Mouse (Mus musculus): ENCODE measurements around the gene Cpa5. TPM values are rescaled to one million over a fixed set of nuclear protein-coding genes. Genes with fewer than 3 reads are reported as not detected.
A peak's percentile ranks its signal among the peaks of the same experiment; 100 is the strongest.

Cpa5 gene
- polyA plus RNA-seq, 1 experiment: not detected

DNA sequence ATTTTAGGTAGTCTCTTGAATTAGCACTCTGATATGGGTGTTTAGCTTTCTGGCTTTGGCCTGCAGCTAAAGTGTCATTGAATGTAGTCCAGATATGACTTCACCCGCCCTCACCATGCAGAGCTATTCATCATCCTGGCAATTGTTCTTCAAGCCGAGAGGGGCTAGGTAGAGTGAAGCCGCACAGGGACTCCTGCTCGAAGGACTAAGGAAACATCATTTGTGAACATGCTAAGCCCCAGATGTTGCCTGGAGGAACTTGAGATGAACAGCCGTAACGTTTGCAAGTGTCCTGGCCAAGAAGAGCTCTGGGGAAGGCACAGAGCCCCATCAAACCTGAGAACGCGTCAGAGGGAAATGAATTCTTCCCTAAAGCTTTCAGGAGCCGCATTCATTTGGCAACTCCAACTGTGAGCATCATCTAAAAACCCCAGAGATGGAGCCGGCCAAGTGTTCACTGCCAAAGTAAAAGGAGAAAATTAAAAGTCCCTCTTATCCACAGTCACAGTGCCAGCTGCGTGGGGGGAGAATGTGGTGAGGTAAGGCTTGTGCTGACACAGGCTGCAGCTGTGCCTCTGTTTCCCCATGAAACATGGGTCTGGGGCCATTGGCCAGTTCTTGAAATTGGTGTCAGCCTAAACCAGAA lies 39.0 kb downstream of the Cpa5 start:
- no peak overlapping the region for H3K27ac ChIP-seq (ENCODE audit: insufficient read depth, low read depth, low read length)
- WGBS: 57% methylated on average over 11 of the region's 11 CpGs
- H3K4me1 ChIP-seq (ENCODE audit: control insufficient read depth, insufficient read depth, low read length): peaks cover 2% of the 10 kb centered on the region
- no peak for TF ChIP-seq CTCF (IDR thresholded peaks at IDR 0.05; ENCODE audit: insufficient read depth, low read depth, low read length)
- no peak for TF ChIP-seq POLR2A (IDR thresholded peaks at IDR 0.05; ENCODE audit: insufficient read depth, low read depth, low read length)
- H3K4me3 ChIP-seq (ENCODE audit: insufficient read depth, low read depth, low read length): no peak overlapping the region

- no peak overlapping the region for H3K27ac ChIP-seq (ENCODE audit: insufficient read depth, low read depth, low read length)
- peaks cover 9% of the 10 kb centered on the region for H3K4me1 ChIP-seq (ENCODE audit: control insufficient read depth, insufficient read depth, low read length)
Measured at GRCm38 (mm10) chr6:30652425-30653188, 41.8 kb downstream of the Cpa5 start.

DNA sequence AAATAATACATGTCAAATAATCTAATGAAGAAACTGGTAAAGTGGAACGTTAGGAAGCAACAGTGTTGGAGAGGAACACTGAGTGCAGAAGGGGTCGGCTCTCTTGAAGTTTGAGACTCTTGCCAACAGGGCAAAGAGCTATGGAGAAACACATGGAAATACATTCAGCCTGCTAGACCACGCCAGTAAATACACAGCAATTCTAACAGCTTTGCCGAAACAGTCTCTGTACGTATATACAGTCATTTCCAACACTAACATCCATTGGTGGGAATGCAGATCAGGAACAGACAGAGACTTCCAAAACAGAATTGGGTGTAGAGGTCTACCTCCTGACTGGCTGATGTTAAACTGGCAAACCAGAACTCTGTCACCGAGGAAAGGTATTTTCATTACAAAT lies 42.7 kb downstream of the Cpa5 start:
- 78% methylated on average over 6 of the region's 6 CpGs for WGBS
- TF ChIP-seq CTCF (IDR thresholded peaks at IDR 0.05; ENCODE audit: insufficient read depth, low read depth, low read length): no peak
- no peak for TF ChIP-seq POLR2A (IDR thresholded peaks at IDR 0.05; ENCODE audit: insufficient read depth, low read depth, low read length)
- Histone ChIP-seq H3K4me3 (ENCODE audit: insufficient read depth, low read depth, low read length) (no peak overlapping the region), H3K27ac (ENCODE audit: insufficient read depth, low read depth, low read length) (no peak overlapping the region), H3K4me1 (ENCODE audit: control insufficient read depth, insufficient read depth, low read length) (peaks cover 9% of the 10 kb centered on the region)

More at GRCm38 (mm10) chr6:30652425-30653188, 41.8 kb downstream of the Cpa5 start:
- 84% methylated on average over 9 of the region's 9 CpGs for WGBS
- no peak overlapping the region for H3K4me3 ChIP-seq (ENCODE audit: insufficient read depth, low read depth, low read length)
- TF ChIP-seq POLR2A (IDR thresholded peaks at IDR 0.05; ENCODE audit: insufficient read depth, low read depth, low read length) (no peak), CTCF (IDR thresholded peaks at IDR 0.05; ENCODE audit: insufficient read depth, low read depth, low read length) (no peak)

- peaks cover 9% of the 10 kb centered on the region for H3K4me1 ChIP-seq (ENCODE audit: control insufficient read depth, insufficient read depth, low read length)
- H3K27ac ChIP-seq (ENCODE audit: insufficient read depth, low read depth, low read length): no peak overlapping the region
- TF ChIP-seq CTCF (IDR thresholded peaks at IDR 0.05; ENCODE audit: insufficient read depth, low read depth, low read length) (no peak), POLR2A (IDR thresholded peaks at IDR 0.05; ENCODE audit: insufficient read depth, low read depth, low read length) (no peak)
- WGBS: 21% methylated on average over 6 of the region's 6 CpGs
- no peak overlapping the region for H3K4me3 ChIP-seq (ENCODE audit: insufficient read depth, low read depth, low read length)
Measured at GRCm38 (mm10) chr6:30654402-30654859, 43.6 kb downstream of the Cpa5 start.

DNA sequence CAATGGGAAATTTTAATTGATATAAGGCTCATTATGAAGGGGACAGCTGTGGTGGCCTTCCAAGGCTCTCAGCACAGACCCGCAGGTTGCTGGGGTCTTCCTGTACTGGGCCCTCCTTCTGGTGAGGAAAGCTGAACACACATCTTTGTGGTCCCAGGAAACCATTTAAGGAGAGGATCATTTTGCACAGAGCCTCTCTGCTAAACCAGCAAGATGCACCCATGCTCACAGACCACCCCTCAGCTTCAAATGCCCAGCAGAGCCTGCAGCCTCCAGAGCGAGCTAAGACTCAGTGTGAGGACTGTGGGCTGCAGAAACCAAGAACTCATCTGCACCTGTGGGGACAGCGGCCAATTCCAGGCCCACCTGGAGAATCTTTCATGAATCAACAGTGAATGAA lies 44.1 kb downstream of the Cpa5 start:
- Histone ChIP-seq H3K4me1 (ENCODE audit: control insufficient read depth, insufficient read depth, low read length) (peaks cover 9% of the 10 kb centered on the region), H3K27ac (ENCODE audit: insufficient read depth, low read depth, low read length) (no peak overlapping the region), H3K4me3 (ENCODE audit: insufficient read depth, low read depth, low read length) (no peak overlapping the region)
- TF ChIP-seq CTCF (IDR thresholded peaks at IDR 0.05; ENCODE audit: insufficient read depth, low read depth, low read length) (no peak), POLR2A (IDR thresholded peaks at IDR 0.05; ENCODE audit: insufficient read depth, low read depth, low read length) (no peak)
- WGBS: 76% methylated on average over 3 of the region's 3 CpGs

DNA sequence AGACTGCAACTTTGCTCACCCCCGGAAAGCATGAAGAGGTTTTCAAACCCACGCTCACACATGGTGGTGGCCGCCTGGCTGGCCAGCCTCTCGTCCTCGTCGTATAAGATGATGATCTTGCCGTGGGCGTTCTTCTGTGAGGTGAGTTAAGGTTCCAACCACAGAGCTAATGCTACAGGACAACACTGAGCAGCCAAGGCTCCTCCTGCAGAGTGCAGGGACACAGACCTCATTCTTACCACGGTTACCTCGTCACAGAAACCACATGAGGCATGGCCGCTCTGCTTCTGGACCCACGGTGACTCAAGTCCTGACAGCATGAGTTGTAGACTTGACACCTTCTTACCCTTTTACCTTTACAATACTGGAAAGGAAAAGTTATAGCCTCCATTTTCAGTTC lies 46.5 kb downstream of the Cpa5 start:
- Histone ChIP-seq H3K27ac (ENCODE audit: insufficient read depth, low read depth, low read length) (no peak overlapping the region), H3K4me1 (ENCODE audit: control insufficient read depth, insufficient read depth, low read length) (peaks cover 9% of the 10 kb centered on the region), H3K4me3 (ENCODE audit: insufficient read depth, low read depth, low read length) (no peak overlapping the region)
- TF ChIP-seq CTCF (IDR thresholded peaks at IDR 0.05; ENCODE audit: insufficient read depth, low read depth, low read length) (no peak), POLR2A (IDR thresholded peaks at IDR 0.05; ENCODE audit: insufficient read depth, low read depth, low read length) (no peak)
- WGBS: 96% methylated on average over 12 of the region's 12 CpGs

- H3K4me3 ChIP-seq (ENCODE audit: insufficient read depth, low read depth, low read length): no peak overlapping the region
- WGBS: 94% methylated on average over 9 of the region's 9 CpGs
- TF ChIP-seq POLR2A (IDR thresholded peaks at IDR 0.05; ENCODE audit: insufficient read depth, low read depth, low read length): no peak
- TF ChIP-seq CTCF (IDR thresholded peaks at IDR 0.05; ENCODE audit: insufficient read depth, low read depth, low read length): no peak
Measured at GRCm38 (mm10) chr6:30658619-30659018, 47.8 kb downstream of the Cpa5 start.

GRCm38 (mm10) chr6:30664776-30665175 lies 54.0 kb downstream of the Cpa5 start:
- H3K27ac ChIP-seq (ENCODE audit: insufficient read depth, low read depth, low read length): peak overlapping the region; percentile 21; the same call in 1 of the 2 replicates
- no peak for TF ChIP-seq POLR2A (IDR thresholded peaks at IDR 0.05; ENCODE audit: insufficient read depth, low read depth, low read length)
- TF ChIP-seq CTCF (IDR thresholded peaks at IDR 0.05; ENCODE audit: insufficient read depth, low read depth, low read length): no peak
- 51% methylated on average over 6 of the region's 6 CpGs for WGBS
- H3K4me3 ChIP-seq (ENCODE audit: insufficient read depth, low read depth, low read length): no peak overlapping the region
- no peaks in the 10 kb centered on the region for H3K4me1 ChIP-seq (ENCODE audit: control insufficient read depth, insufficient read depth, low read length)

More at GRCm38 (mm10) chr6:30658619-30659018, 47.8 kb downstream of the Cpa5 start:
- Histone ChIP-seq H3K27ac (ENCODE audit: insufficient read depth, low read depth, low read length) (no peak overlapping the region), H3K4me1 (ENCODE audit: control insufficient read depth, insufficient read depth, low read length) (peaks cover 9% of the 10 kb centered on the region)

GRCm38 (mm10) chr6:30665296-30665695 lies 54.5 kb downstream of the Cpa5 start:
- no peaks in the 10 kb centered on the region for H3K4me1 ChIP-seq (ENCODE audit: control insufficient read depth, insufficient read depth, low read length)
- WGBS: 86% methylated on average over 4 of the region's 4 CpGs
- H3K4me3 ChIP-seq (ENCODE audit: insufficient read depth, low read depth, low read length): no peak overlapping the region
- TF ChIP-seq CTCF (IDR thresholded peaks at IDR 0.05; ENCODE audit: insufficient read depth, low read depth, low read length) (no peak), POLR2A (IDR thresholded peaks at IDR 0.05; ENCODE audit: insufficient read depth, low read depth, low read length) (no peak)
- H3K27ac ChIP-seq (ENCODE audit: insufficient read depth, low read depth, low read length): peak overlapping the region; percentile 21; the same call in 1 of the 2 replicates

All from olfactory bulb, adult 2 months (tissue).